Mouse (Mus musculus) retina, postnatal 1 day (tissue): ENCODE results near the gene Slc35f2.

ENCODE experiments used
- DNase-seq: peaks from one replicate; pipeline ENCODE4 v3.0.0-alpha.2; 2012

The Slc35f2 gene

GRCm38 (mm10) chr9:53829081-53829865, 57.9 kb downstream of the Slc35f2 start:
- DNase-seq, result peak; percentile 84

GRCm38 (mm10) chr9:53829866-53830209, 58.5 kb downstream of the Slc35f2 start:
- no peak for DNase-seq

GRCm38 (mm10) chr9:53835039-53835438, 63.7 kb downstream of the Slc35f2 start:
- DNase-seq, result no peak

GRCm38 (mm10) chr9:53835976-53836375, 64.6 kb downstream of the Slc35f2 start:
- no peak for DNase-seq

GRCm38 (mm10) chr9:53838816-53839215, 67.5 kb downstream of the Slc35f2 start:
- no peak for DNase-seq

- no peak for DNase-seq
Measured at GRCm38 (mm10) chr9:53848548-53848947, 77.2 kb downstream of the Slc35f2 start.

- DNase-seq, result no peak
Measured at GRCm38 (mm10) chr9:53849864-53850263, 78.5 kb downstream of the Slc35f2 start, which contains the start of gene Sln. TSS of gene Sln (plus strand) at chr9:53850164.

- DNase-seq, result no peak
Measured at GRCm38 (mm10) chr9:53852158-53852557, 80.8 kb downstream of the Slc35f2 start.

- DNase-seq, result no peak
Measured at GRCm38 (mm10) chr9:53853672-53854071, 82.3 kb downstream of the Slc35f2 start.

GRCm38 (mm10) chr9:53854525-53854924, 83.2 kb downstream of the Slc35f2 start:
- DNase-seq, result no peak

- DNase-seq, result no peak
Measured at GRCm38 (mm10) chr9:53857864-53858263, 86.5 kb downstream of the Slc35f2 start.
